Mouse (Mus musculus): ENCODE results near the gene Fyn. TPM values are rescaled to one million over a fixed set of nuclear protein-coding genes. Genes with fewer than 3 reads are reported as not detected.

The Fyn gene
- polyA plus RNA-seq, 1 experiment, result 56.4 TPM

- Histone ChIP-seq H3K4me1 (ENCODE audit: control insufficient read depth, insufficient read depth, low read length) (peaks cover 8% of the 10 kb centered on the region), H3K4me3 (ENCODE audit: insufficient read depth, low read length) (no peak overlapping the region), H3K27ac (ENCODE audit: insufficient read depth, low read length) (no peak overlapping the region)
- TF ChIP-seq CTCF (IDR thresholded peaks at IDR 0.05; ENCODE audit: borderline replicate concordance, insufficient read depth, low read length) (no peak), POLR2A (IDR thresholded peaks at IDR 0.05; ENCODE audit: low read depth, low read length) (no peak)
Measured at GRCm38 (mm10) chr10:39389451-39389891, 20.8 kb downstream of the Fyn start.

GRCm38 (mm10) chr10:39390541-39390940 is 21.9 kb downstream of the Fyn start:
- no peak overlapping the region for H3K27ac ChIP-seq (ENCODE audit: insufficient read depth, low read length)
- no peak overlapping the region for H3K4me3 ChIP-seq (ENCODE audit: insufficient read depth, low read length)
- 0 out of 2 replicates have a peak, but pooled peaks cover 4% of the 10 kb centered on the region for H3K4me1 ChIP-seq (ENCODE audit: control insufficient read depth, insufficient read depth, low read length)
- no peak for TF ChIP-seq POLR2A (IDR thresholded peaks at IDR 0.05; ENCODE audit: low read depth, low read length)
- no peak for TF ChIP-seq CTCF (IDR thresholded peaks at IDR 0.05; ENCODE audit: borderline replicate concordance, insufficient read depth, low read length)

DNA sequence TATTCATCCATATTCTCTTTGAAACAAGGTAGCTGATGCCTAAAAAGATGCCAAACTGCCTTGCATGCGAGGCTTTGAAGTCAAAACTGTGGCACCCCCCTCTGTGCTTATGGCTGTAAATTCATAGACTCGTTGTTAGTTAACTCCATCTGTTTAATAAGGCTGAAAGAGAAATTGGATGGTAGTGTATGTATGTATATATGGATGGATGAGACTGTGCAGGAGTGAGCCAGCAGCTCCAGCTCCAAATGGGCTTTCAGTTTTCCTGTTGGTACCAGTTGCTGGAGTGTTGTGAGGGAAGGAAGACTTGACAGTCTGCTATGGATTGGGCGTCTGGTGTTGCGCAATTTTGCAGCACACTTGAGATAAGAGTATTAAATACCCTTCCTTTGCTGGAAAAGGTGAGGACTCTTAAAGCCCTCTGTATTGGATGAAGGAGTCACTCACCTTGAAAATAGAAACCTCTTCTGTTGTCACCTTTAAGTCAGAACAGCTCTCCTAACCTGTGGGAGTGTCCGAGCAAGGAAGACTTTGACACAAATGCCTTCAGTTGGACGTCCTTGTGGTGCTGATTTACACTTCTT is 24.3 kb downstream of the Fyn start:
- no peak overlapping the region for H3K4me3 ChIP-seq (ENCODE audit: insufficient read depth, low read length)
- H3K27ac ChIP-seq (ENCODE audit: insufficient read depth, low read length), result no peak overlapping the region
- TF ChIP-seq CTCF (IDR thresholded peaks at IDR 0.05; ENCODE audit: borderline replicate concordance, insufficient read depth, low read length) (no peak), POLR2A (IDR thresholded peaks at IDR 0.05; ENCODE audit: low read depth, low read length) (no peak)
- H3K4me1 ChIP-seq (ENCODE audit: control insufficient read depth, insufficient read depth, low read length), result no peaks in the 10 kb centered on the region

GRCm38 (mm10) chr10:39395544-39395943 is 26.9 kb downstream of the Fyn start:
- no peak overlapping the region for H3K4me3 ChIP-seq (ENCODE audit: insufficient read depth, low read length)
- H3K27ac ChIP-seq (ENCODE audit: insufficient read depth, low read length), result no peak overlapping the region
- H3K4me1 ChIP-seq (ENCODE audit: control insufficient read depth, insufficient read depth, low read length), result no peaks in the 10 kb centered on the region
- TF ChIP-seq CTCF (IDR thresholded peaks at IDR 0.05; ENCODE audit: borderline replicate concordance, insufficient read depth, low read length) (no peak), POLR2A (IDR thresholded peaks at IDR 0.05; ENCODE audit: low read depth, low read length) (no peak)

- Histone ChIP-seq H3K4me3 (ENCODE audit: insufficient read depth, low read length) (no peak overlapping the region), H3K27ac (ENCODE audit: insufficient read depth, low read length) (no peak overlapping the region), H3K4me1 (ENCODE audit: control insufficient read depth, insufficient read depth, low read length) (peaks cover 2% of the 10 kb centered on the region; the same call in 1 of the 2 replicates)
- TF ChIP-seq POLR2A (IDR thresholded peaks at IDR 0.05; ENCODE audit: low read depth, low read length) (no peak), CTCF (IDR thresholded peaks at IDR 0.05; ENCODE audit: borderline replicate concordance, insufficient read depth, low read length) (no peak)
Measured at GRCm38 (mm10) chr10:39398924-39399323, 30.3 kb downstream of the Fyn start.

GRCm38 (mm10) chr10:39400155-39400554 is 31.5 kb downstream of the Fyn start:
- Histone ChIP-seq H3K4me1 (ENCODE audit: control insufficient read depth, insufficient read depth, low read length) (peaks cover 2% of the 10 kb centered on the region; the same call in 1 of the 2 replicates), H3K27ac (ENCODE audit: insufficient read depth, low read length) (no peak overlapping the region), H3K4me3 (ENCODE audit: insufficient read depth, low read length) (no peak overlapping the region)
- no peak for TF ChIP-seq CTCF (IDR thresholded peaks at IDR 0.05; ENCODE audit: borderline replicate concordance, insufficient read depth, low read length)
- no peak for TF ChIP-seq POLR2A (IDR thresholded peaks at IDR 0.05; ENCODE audit: low read depth, low read length)

DNA sequence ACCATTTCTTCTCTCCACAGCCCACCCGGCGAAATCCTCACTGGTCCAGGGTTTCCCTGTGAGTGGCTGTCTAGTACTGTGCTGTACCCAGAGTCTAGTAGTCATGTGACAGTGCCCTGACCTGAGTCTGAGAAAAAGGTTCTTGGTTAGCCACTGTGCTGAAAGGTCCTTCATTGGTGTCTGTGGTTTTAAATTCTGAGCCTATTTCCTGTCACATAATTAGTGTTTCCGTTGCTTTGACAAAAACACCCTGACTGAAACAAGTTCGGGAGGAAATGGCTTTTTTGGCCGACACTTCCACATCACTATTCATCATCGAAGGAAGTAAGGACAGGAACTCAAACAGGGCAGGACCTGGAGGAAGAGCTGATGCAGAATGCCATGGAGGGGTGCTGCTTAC is 33.8 kb downstream of the Fyn start:
- Histone ChIP-seq H3K4me1 (ENCODE audit: control insufficient read depth, insufficient read depth, low read length) (peaks cover 14% of the 10 kb centered on the region), H3K27ac (ENCODE audit: insufficient read depth, low read length) (no peak overlapping the region), H3K4me3 (ENCODE audit: insufficient read depth, low read length) (no peak overlapping the region)
- TF ChIP-seq POLR2A (IDR thresholded peaks at IDR 0.05; ENCODE audit: low read depth, low read length) (no peak), CTCF (IDR thresholded peaks at IDR 0.05; ENCODE audit: borderline replicate concordance, insufficient read depth, low read length) (no peak)

GRCm38 (mm10) chr10:39403706-39404105 is 35.1 kb downstream of the Fyn start:
- H3K27ac ChIP-seq (ENCODE audit: insufficient read depth, low read length), result no peak overlapping the region
- TF ChIP-seq POLR2A (IDR thresholded peaks at IDR 0.05; ENCODE audit: low read depth, low read length) (no peak), CTCF (IDR thresholded peaks at IDR 0.05; ENCODE audit: borderline replicate concordance, insufficient read depth, low read length) (no peak)
- H3K4me1 ChIP-seq (ENCODE audit: control insufficient read depth, insufficient read depth, low read length), result peaks cover 16% of the 10 kb centered on the region
- no peak overlapping the region for H3K4me3 ChIP-seq (ENCODE audit: insufficient read depth, low read length)

DNA sequence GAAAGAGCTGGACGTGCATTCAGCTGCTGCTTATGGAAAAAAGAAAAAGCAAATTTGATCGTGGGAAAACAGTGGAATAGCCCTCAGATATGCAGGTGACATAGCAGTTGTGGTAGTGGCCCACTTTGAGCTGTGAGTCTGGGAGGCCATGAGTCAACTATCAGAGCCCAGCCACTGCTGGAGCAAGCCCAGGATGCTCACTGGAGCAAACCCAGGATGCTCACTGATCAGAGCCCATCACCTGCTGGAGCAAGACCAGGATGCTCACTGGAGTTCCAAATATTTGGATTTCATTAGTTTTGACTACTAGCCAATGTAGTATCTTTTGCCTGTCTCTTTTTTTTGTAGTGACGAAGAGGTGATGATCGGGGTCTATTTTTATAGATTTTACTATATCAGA is 35.5 kb downstream of the Fyn start:
- no peak overlapping the region for H3K4me3 ChIP-seq (ENCODE audit: insufficient read depth, low read length)
- no peak overlapping the region for H3K27ac ChIP-seq (ENCODE audit: insufficient read depth, low read length)
- no peak for TF ChIP-seq CTCF (IDR thresholded peaks at IDR 0.05; ENCODE audit: borderline replicate concordance, insufficient read depth, low read length)
- TF ChIP-seq POLR2A (IDR thresholded peaks at IDR 0.05; ENCODE audit: low read depth, low read length), result no peak
- H3K4me1 ChIP-seq (ENCODE audit: control insufficient read depth, insufficient read depth, low read length), result peaks cover 16% of the 10 kb centered on the region

- peaks cover 16% of the 10 kb centered on the region for H3K4me1 ChIP-seq (ENCODE audit: control insufficient read depth, insufficient read depth, low read length)
- H3K27ac ChIP-seq (ENCODE audit: insufficient read depth, low read length), result no peak overlapping the region; the same call in 1 of the 2 replicates
- no peak for TF ChIP-seq CTCF (IDR thresholded peaks at IDR 0.05; ENCODE audit: borderline replicate concordance, insufficient read depth, low read length)
- TF ChIP-seq POLR2A (IDR thresholded peaks at IDR 0.05; ENCODE audit: low read depth, low read length), result no peak
- H3K4me3 ChIP-seq (ENCODE audit: insufficient read depth, low read length), result no peak overlapping the region
Measured at GRCm38 (mm10) chr10:39405982-39406797, 37.5 kb downstream of the Fyn start.

Data from embryonic fibroblast, embryonic 13.5 days (primary cell).